Mouse (Mus musculus) liver, embryonic 14.5 days (tissue): Measurements from ENCODE around the gene Slc51b. TPM values are rescaled to one million over a fixed set of nuclear protein-coding genes. Genes with fewer than 3 reads are reported as not detected.

Experiments used
- ATAC-seq: fragments of 200-750 bp; cut with Nextera tagmentation; 2 replicates; pipeline ENCODE4 v1.8.0; 2017; ENCODE audit warnings: moderate number of reproducible peaks, mild to moderate bottlenecking, moderate library complexity; ENCODE audit not compliant: insufficient read depth
- DNase-seq, 3 experiments: peaks; one replicate each; pipeline ENCODE4 v3.0.0-alpha.2; 2012 to 2013; ENCODE audit warnings: low read depth in 3 of 3, low spot score in 3 of 3
- H3K27ac ChIP-seq: fragments of 300-500 bp; sonication (generic); 2 replicates; pipeline ENCODE4 v1.5.1; 2014; ENCODE audit warnings: moderate library complexity, mild to moderate bottlenecking, control low read depth, inconsistent platforms
- H3K27me3 ChIP-seq: fragments of 300-500 bp; sonication (generic); 2 replicates; pipeline ENCODE4 v1.6.1; 2014; ENCODE audit warnings: mild to moderate bottlenecking, low read length, moderate library complexity; ENCODE audit not compliant: control insufficient read depth, insufficient read depth
- H3K36me3 ChIP-seq: fragments of 300-500 bp; sonication (generic); replicated peaks from 2 replicates; pipeline ENCODE4 v1.6.1; 2014; ENCODE audit warnings: low read depth; ENCODE audit not compliant: control insufficient read depth, insufficient read depth
- H3K4me1 ChIP-seq, 2 experiments: fragments of 200-500 bp in 1 of 2; fragments of 300-500 bp in 1 of 2; sonication (generic) in 1 of 2; replicated peaks; 2 replicates each; pipeline ENCODE4 v1.6.1; 2012 to 2014; ENCODE audit warnings: antibody characterized with exemption in 1 of 2, inconsistent platforms in 1 of 2, low read length in 1 of 2; ENCODE audit not compliant: control insufficient read depth in 2 of 2, insufficient read depth in 2 of 2
- H3K4me2 ChIP-seq: fragments of 300-500 bp; sonication (generic); 2 replicates; pipeline ENCODE4 v1.6.1; 2014; ENCODE audit warnings: low read depth, mild to moderate bottlenecking, control low read depth, moderate library complexity
- H3K4me3 ChIP-seq, 2 experiments: fragments of 200-500 bp in 1 of 2; fragments of 300-500 bp in 1 of 2; sonication (generic) in 1 of 2; 2 replicates each; pipeline ENCODE4 v1.5.1; 2012 to 2014; ENCODE audit warnings: low read depth in 2 of 2, low read length in 2 of 2, mild to moderate bottlenecking in 2 of 2, control low read depth in 1 of 2, inconsistent platforms in 1 of 2, moderate library complexity in 1 of 2; ENCODE audit not compliant: insufficient read depth in 1 of 2
- H3K9ac ChIP-seq: fragments of 300-500 bp; sonication (generic); replicated peaks from 2 replicates; pipeline ENCODE4 v1.6.1; 2014; ENCODE audit warnings: mild to moderate bottlenecking, control low read depth, moderate library complexity
- H3K9me3 ChIP-seq: fragments of 300-500 bp; sonication (generic); 2 replicates; pipeline ENCODE4 v1.6.1; 2016; ENCODE audit warnings: low read length, mixed read lengths; ENCODE audit not compliant: control insufficient read depth
- CTCF ChIP-seq: IDR thresholded peaks from 2 replicates; pipeline ENCODE4 v1.5.1; 2016; ENCODE audit warnings: antibody characterized with exemption, low read depth, control low read depth
- EP300 ChIP-seq: IDR thresholded peaks from 2 replicates; pipeline ENCODE4 v1.6.1; 2016; ENCODE audit warnings: antibody characterized with exemption, low read depth
- WGBS: fragments of 180-500 bp; shearing (Covaris S2); extraction: QIAGEN DNeasy Blood & Tissue Kit; methylation state at CpG from one replicate; pipeline ENCODE4 v1.1.7; 2014; ENCODE audit not compliant: insufficient replicate concordance; 5-methylcytosine and 5-hydroxymethylcytosine counted together
- polyA plus RNA-seq, 2 experiments: library from polyadenylated mRNA; depleted of rRNA in 1 of 2; stranded (reverse) in 1 of 2; unstranded in 1 of 2; fragments of >200 nt; fragmentation: Nextera tagmentation in 1 of 2; extraction: Ambion mirVana in 1 of 2; gene quantifications; 2 replicates each; pipeline versions ENCODE4 v1.2.1 to v1.2.3; 2012 to 2014

Gene Slc51b
- polyA plus RNA-seq, 2 experiments, result 0.04 TPM; not detected in 1

GRCm38 (mm10) chr9:65411326-65411725 is 11.4 kb downstream of the Slc51b start:
- TF ChIP-seq EP300 (no peak), CTCF (no peak)
- H3K9me3 ChIP-seq, result no peaks in the 10 kb centered on the region
- no peak overlapping the region for H3K4me2 ChIP-seq
- DNase-seq (no peak), ATAC-seq (no peak)
- H3K4me1 ChIP-seq, result no peaks in the 10 kb centered on the region
- no peak overlapping the region for H3K9ac ChIP-seq
- no peak overlapping the region for H3K4me3 ChIP-seq
- no peaks in the 10 kb centered on the region for H3K27me3 ChIP-seq
- no peak overlapping the region for H3K27ac ChIP-seq
- H3K36me3 ChIP-seq, result no peaks in the 10 kb centered on the region
- 44% methylated on average over 3 of the region's 3 CpGs for WGBS

- WGBS, result 69% methylated on average over 8 of the region's 8 CpGs
These were observed 12.4 kb downstream of the Slc51b start for GRCm38 (mm10) chr9:65410378-65410777.

GRCm38 (mm10) chr9:65408871-65409295 is 13.9 kb downstream of the Slc51b start:
- H3K4me3 ChIP-seq, result no peak overlapping the region
- no peak for ATAC-seq
- H3K9ac ChIP-seq, result no peak overlapping the region
- no peak overlapping the region for H3K4me2 ChIP-seq
- H3K9me3 ChIP-seq, result no peaks in the 10 kb centered on the region
- H3K27me3 ChIP-seq, result no peaks in the 10 kb centered on the region
- no peaks in the 10 kb centered on the region for H3K4me1 ChIP-seq
- H3K36me3 ChIP-seq, result no peaks in the 10 kb centered on the region
- no peak for DNase-seq
- no peak overlapping the region for H3K27ac ChIP-seq
- no peak for TF ChIP-seq EP300
- no peak for TF ChIP-seq CTCF
- 45% methylated on average over 5 of the region's 5 CpGs for WGBS

More at GRCm38 (mm10) chr9:65410378-65410777, 12.4 kb downstream of the Slc51b start:
- Histone ChIP-seq H3K9ac (no peak overlapping the region), H3K4me1 (no peaks in the 10 kb centered on the region), H3K4me3 (no peak overlapping the region), H3K4me2 (no peak overlapping the region), H3K27me3 (no peaks in the 10 kb centered on the region), H3K36me3 (no peaks in the 10 kb centered on the region), H3K27ac (no peak overlapping the region), H3K9me3 (no peaks in the 10 kb centered on the region)
- TF ChIP-seq CTCF (no peak), EP300 (no peak)
- ATAC-seq (no peak), DNase-seq (no peak)

- Histone ChIP-seq H3K27ac (no peak overlapping the region), H3K4me1 (no peaks in the 10 kb centered on the region), H3K4me2 (no peak overlapping the region), H3K4me3 (no peak overlapping the region), H3K36me3 (no peaks in the 10 kb centered on the region), H3K27me3 (no peaks in the 10 kb centered on the region), H3K9me3 (no peaks in the 10 kb centered on the region), H3K9ac (no peak overlapping the region)
- DNase-seq, result no peak
- no peak for ATAC-seq
- 46% methylated on average over 3 of the region's 3 CpGs for WGBS
- no peak for TF ChIP-seq CTCF
- TF ChIP-seq EP300, result no peak
These were observed 14.9 kb downstream of the Slc51b start for GRCm38 (mm10) chr9:65407861-65408260.

- Histone ChIP-seq H3K4me2 (no peak overlapping the region), H3K4me3 (no peak overlapping the region), H3K27ac (no peak overlapping the region), H3K9ac (no peak overlapping the region), H3K36me3 (no peaks in the 10 kb centered on the region), H3K9me3 (no peaks in the 10 kb centered on the region), H3K4me1 (no peaks in the 10 kb centered on the region), H3K27me3 (no peaks in the 10 kb centered on the region)
- ATAC-seq (no peak), DNase-seq (no peak)
- 59% methylated on average over 5 of the region's 5 CpGs for WGBS
- TF ChIP-seq EP300 (no peak), CTCF (no peak)
These were observed 15.4 kb downstream of the Slc51b start for GRCm38 (mm10) chr9:65407327-65407726.

GRCm38 (mm10) chr9:65405184-65405449 is 17.6 kb downstream of the Slc51b start:
- WGBS, result 63% methylated on average over 2 of the region's 2 CpGs
- DNase-seq (no peak), ATAC-seq (no peak)
- Histone ChIP-seq H3K27ac (no peak overlapping the region), H3K36me3 (no peaks in the 10 kb centered on the region), H3K4me2 (no peak overlapping the region), H3K4me3 (no peak overlapping the region), H3K9ac (no peak overlapping the region), H3K27me3 (no peaks in the 10 kb centered on the region), H3K4me1 (no peaks in the 10 kb centered on the region), H3K9me3 (no peaks in the 10 kb centered on the region)
- TF ChIP-seq CTCF (no peak), EP300 (no peak)
